Mouse (Mus musculus) v-Abl transformed pro-B cells (cell line): ENCODE data around the gene Lmtk2.

Experiments
- in situ Hi-C, 2 experiments: fragments of 400-800 bp; cut with MboI; formaldehyde crosslinking; loops; one replicate each; pipeline ENCODE4 v1.15.1; 2025; ENCODE audit not compliant: unreplicated experiment in 2 of 2

Lmtk2 gene

GRCm38 (mm10) chr5:144105471-144106129, 5.4 kb downstream of the Lmtk2 start:
- in situ Hi-C loops: no loop called here

GRCm38 (mm10) chr5:144106130-144106510, 5.9 kb downstream of the Lmtk2 start:
- in situ Hi-C loops: no loop called here

- in situ Hi-C loops: no loop called here
Measured at GRCm38 (mm10) chr5:144109201-144109600, 9.0 kb downstream of the Lmtk2 start.

- in situ Hi-C loops: no loop called here
Measured at GRCm38 (mm10) chr5:144112574-144113438, 12.6 kb downstream of the Lmtk2 start.

GRCm38 (mm10) chr5:144114068-144114467, 13.8 kb downstream of the Lmtk2 start:
- in situ Hi-C loops: no loop called here

GRCm38 (mm10) chr5:144114970-144115627, 14.9 kb downstream of the Lmtk2 start:
- in situ Hi-C loops: no loop called here

- in situ Hi-C loops: no loop called here
Measured at GRCm38 (mm10) chr5:144115628-144115977, 15.4 kb downstream of the Lmtk2 start.

GRCm38 (mm10) chr5:144118271-144118670, 18.0 kb downstream of the Lmtk2 start:
- in situ Hi-C loops: no loop called here

- in situ Hi-C loops: no loop called here
Measured at GRCm38 (mm10) chr5:144119286-144119685, 19.1 kb downstream of the Lmtk2 start.

GRCm38 (mm10) chr5:144121489-144121888, 21.3 kb downstream of the Lmtk2 start:
- in situ Hi-C loops: no loop called here

- in situ Hi-C loops: no loop called here
Measured at GRCm38 (mm10) chr5:144125979-144126755, 25.9 kb downstream of the Lmtk2 start.

GRCm38 (mm10) chr5:144143531-144143930, 43.3 kb downstream of the Lmtk2 start:
- in situ Hi-C loops: no loop called here

GRCm38 (mm10) chr5:144146898-144147297, 46.7 kb downstream of the Lmtk2 start:
- in situ Hi-C loops: no loop called here

GRCm38 (mm10) chr5:144149530-144149929, 49.3 kb downstream of the Lmtk2 start:
- in situ Hi-C loops: no loop called here

- in situ Hi-C loops: loop anchor here in 1 of 2 experiments (10.0 kb wide), 1 partner anchor 584 kb away; no protein-coding TSS in a partner anchor
Measured at GRCm38 (mm10) chr5:144151270-144151669, 51.0 kb downstream of the Lmtk2 start.

- in situ Hi-C loops: loop anchor here in 1 of 2 experiments (10.0 kb wide), 1 partner anchor 580 kb away; no protein-coding TSS in a partner anchor
Measured at GRCm38 (mm10) chr5:144154528-144154927, 54.3 kb downstream of the Lmtk2 start.

- in situ Hi-C loops: loop anchor here (5.0 to 10.0 kb wide), 5 partner anchors 44 to 576 kb away; no protein-coding TSS in a partner anchor
Measured at GRCm38 (mm10) chr5:144158604-144159003, 58.4 kb downstream of the Lmtk2 start.

- in situ Hi-C loops: loop anchor here (5.0 to 10.0 kb wide), 5 partner anchors 43 to 576 kb away; no protein-coding TSS in a partner anchor
Measured at GRCm38 (mm10) chr5:144159137-144159536, 58.9 kb downstream of the Lmtk2 start.

GRCm38 (mm10) chr5:144162080-144162812, 62.0 kb downstream of the Lmtk2 start:
- in situ Hi-C loops: no loop called here
